Mouse (Mus musculus) cerebellum, adult 2 months (tissue): Measurements from ENCODE around the gene Aqp12.
"Not testable (repeated sequence)": the region's sequence is repeated elsewhere in the genome, so short reads cannot be mapped to it uniquely, and the experiment has no call there.

ENCODE experiments used
- CTCF ChIP-seq: fragments of 200-500 bp; IDR thresholded peaks from 2 replicates; pipeline ENCODE4 v1.5.1; 2011; ENCODE audit warnings: low read depth, mild to moderate bottlenecking, control low read depth, low read length, moderate library complexity, borderline replicate concordance; ENCODE audit not compliant: insufficient read depth
- POLR2A ChIP-seq: fragments of 200-500 bp; IDR thresholded peaks from 2 replicates; pipeline ENCODE4 v1.6.1; 2011; ENCODE audit warnings: low read length, control low read depth, borderline replicate concordance; ENCODE audit not compliant: insufficient read depth

DNA sequence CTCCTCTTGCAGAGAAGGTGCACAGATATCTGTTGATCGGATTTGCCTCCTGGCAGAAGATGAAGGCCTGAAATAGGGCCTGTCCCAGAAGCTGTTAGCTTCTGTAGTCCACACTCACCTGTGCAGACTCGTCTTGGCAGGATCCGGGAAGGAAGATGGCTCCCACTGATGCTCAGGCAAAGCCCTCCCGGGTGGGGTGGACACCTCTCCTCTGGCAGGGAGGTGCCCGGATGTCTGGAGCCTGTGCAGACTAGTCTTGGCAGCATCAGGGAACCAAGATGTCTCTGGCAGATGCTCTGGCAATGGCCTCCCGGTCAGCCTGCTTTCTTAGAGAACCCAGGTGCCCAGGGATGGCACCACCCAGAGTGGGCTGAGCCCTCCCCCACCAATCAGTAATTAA, 35.3 kb upstream of the Aqp12 start:
- TF ChIP-seq CTCF, POLR2A: not testable (repeated sequence)
